Mouse (Mus musculus) liver, embryonic 16.5 days (tissue): ENCODE results near the gene Gm20911. TPM values are rescaled to one million over a fixed set of nuclear protein-coding genes. Genes with fewer than 3 reads are reported as not detected.
"Not testable (repeated sequence)": the region's sequence is repeated elsewhere in the genome, so short reads cannot be mapped to it uniquely, and the experiment has no call there.

Experiments used
- ATAC-seq: fragments of 200-750 bp; cut with Nextera tagmentation; 2 replicates; pipeline ENCODE4 v1.8.0; 2017; ENCODE audit warnings: low read depth, mild to moderate bottlenecking, moderate number of reproducible peaks, moderate library complexity
- H3K27ac ChIP-seq: fragments of 300-500 bp; sonication (generic); 2 replicates; pipeline ENCODE4 v1.5.1; 2014; ENCODE audit warnings: mild to moderate bottlenecking, low read length
- H3K27me3 ChIP-seq: fragments of 300-500 bp; sonication (generic); 2 replicates; pipeline ENCODE4 v1.6.1; 2014; ENCODE audit warnings: low read depth, low read length, mixed read lengths; ENCODE audit not compliant: control insufficient read depth, insufficient read depth
- H3K36me3 ChIP-seq: fragments of 300-500 bp; sonication (generic); 2 replicates; pipeline ENCODE4 v1.6.1; 2014; ENCODE audit warnings: mild to moderate bottlenecking; ENCODE audit not compliant: control insufficient read depth, insufficient read depth
- H3K4me1 ChIP-seq: fragments of 300-500 bp; sonication (generic); 2 replicates; pipeline ENCODE4 v1.6.1; 2014; ENCODE audit warnings: low read depth, low read length, mixed read lengths; ENCODE audit not compliant: control insufficient read depth
- H3K4me2 ChIP-seq: fragments of 300-500 bp; sonication (generic); 2 replicates; pipeline ENCODE4 v1.6.1; 2014; ENCODE audit warnings: low read depth, low read length, mixed read lengths
- H3K4me3 ChIP-seq: fragments of 300-500 bp; sonication (generic); 2 replicates; pipeline ENCODE4 v1.5.1; 2014; ENCODE audit warnings: low read depth, mild to moderate bottlenecking, low read length
- H3K9ac ChIP-seq: fragments of 300-500 bp; sonication (generic); 2 replicates; pipeline ENCODE4 v1.6.1; 2014; ENCODE audit warnings: low read depth, low read length
- H3K9me3 ChIP-seq: fragments of 300-500 bp; sonication (generic); replicated peaks from 2 replicates; pipeline ENCODE4 v1.6.1; 2016; ENCODE audit warnings: low read length; ENCODE audit not compliant: control insufficient read depth
- WGBS: fragments of 180-500 bp; shearing (Covaris S2); extraction: QIAGEN DNeasy Blood & Tissue Kit; methylation state at CpG from one replicate; pipeline ENCODE4 v1.1.7; 2014; ENCODE audit not compliant: insufficient replicate concordance; 5-methylcytosine and 5-hydroxymethylcytosine counted together
- polyA plus RNA-seq: library from polyadenylated mRNA; unstranded; fragments of >200 nt; fragmentation: Nextera tagmentation; extraction: Ambion mirVana; gene quantifications from 2 replicates; pipeline ENCODE4 v1.2.1, GENCODE M21; 2015

The Gm20911 gene
- polyA plus RNA-seq, result not detected in 2 replicates

DNA sequence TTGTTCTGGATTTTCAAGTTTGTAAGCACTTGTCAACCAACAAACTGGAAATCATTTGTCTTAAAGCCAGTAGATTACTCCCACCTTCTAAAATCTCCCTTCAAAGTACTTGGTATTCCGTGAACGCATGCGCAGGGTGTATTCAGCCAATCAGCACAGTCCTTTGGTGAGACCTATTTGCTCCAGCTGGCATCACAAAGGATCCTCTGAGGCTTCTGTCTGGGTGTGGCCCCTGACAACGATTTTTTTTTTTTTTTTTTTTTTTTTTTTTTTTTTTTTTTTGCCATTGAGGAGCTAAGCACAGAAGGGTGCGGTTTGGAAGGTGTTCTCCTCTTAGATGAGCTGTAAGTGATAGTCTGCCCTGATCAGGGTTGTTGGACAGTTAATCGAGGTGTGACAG is at the start of gene Gm20911:
TSS of gene Gm20911 (plus strand) at position 301 of the 400 bp plus-strand sequence.
- WGBS, result no CpG with 5 or more reads among the region's 6 CpGs
- not testable (repeated sequence) for H3K9ac ChIP-seq, H3K4me2 ChIP-seq, H3K4me1 ChIP-seq, H3K4me3 ChIP-seq, ATAC-seq, H3K9me3 ChIP-seq, H3K27ac ChIP-seq, H3K27me3 ChIP-seq, H3K36me3 ChIP-seq
